Comparison of ENCODE assay signal across 8 mouse cellular contexts in the genomic region with DNA sequence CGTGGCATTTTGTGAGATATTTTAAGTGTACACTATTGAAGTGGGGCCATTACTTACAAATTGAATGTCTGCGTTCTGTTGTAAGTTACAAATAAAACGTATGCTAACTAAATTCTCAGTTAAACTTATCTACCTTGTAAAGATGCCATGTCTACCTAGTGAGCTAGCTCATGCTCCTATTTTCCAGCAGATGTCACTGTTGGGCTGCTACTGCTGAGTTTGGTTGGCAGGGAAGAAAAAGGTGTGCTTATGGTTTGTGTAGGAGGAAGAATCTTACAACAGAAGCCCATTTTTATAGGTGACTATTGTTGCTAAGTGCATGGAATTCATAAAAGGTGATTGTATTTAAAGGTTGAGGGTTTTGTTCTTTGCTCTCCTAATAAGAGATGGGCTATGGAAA. TPM values are rescaled to one million over a fixed set of nuclear protein-coding genes. Genes with fewer than 3 reads are reported as not detected.
DNase-seq lines count a peak whose midpoint lies in the region; ATAC-seq and TF ChIP-seq lines count a peak whose summit lies in the region.

No protein-coding gene starts in this region.

- H3K9ac ChIP-seq in forebrain, postnatal 0 days: no peak overlapping the region
- no peak overlapping the region for H3K9ac ChIP-seq in forebrain, embryonic 13.5 days
- H3K9ac ChIP-seq in neural tube, embryonic 14.5 days (replicated peaks; ENCODE audit: low read depth, low read length): no peak overlapping the region

- peak; percentile 85 for TF ChIP-seq CTCF in forebrain, postnatal 0 days (IDR thresholded peaks at IDR 0.05; ENCODE audit: low read depth)

- H3K27ac ChIP-seq in forebrain, postnatal 0 days (ENCODE audit: low read depth, low read length): no peak overlapping the region
- H3K27ac ChIP-seq in forebrain, embryonic 13.5 days: no peak overlapping the region
- no peak overlapping the region for H3K27ac ChIP-seq in neural tube, embryonic 14.5 days (ENCODE audit: low read depth, low read length)

- no peaks in the 10 kb centered on the region for H3K36me3 ChIP-seq in forebrain, postnatal 0 days (ENCODE audit: insufficient read depth)
- no peaks in the 10 kb centered on the region for H3K36me3 ChIP-seq in forebrain, embryonic 13.5 days (ENCODE audit: poor library complexity, severe bottlenecking)
- no peaks in the 10 kb centered on the region for H3K36me3 ChIP-seq in neural tube, embryonic 14.5 days (ENCODE audit: control insufficient read depth, insufficient read depth, low read length)

- no peak overlapping the region for H3K4me3 ChIP-seq in forebrain, postnatal 0 days (ENCODE audit: low read depth, low read length)
- H3K4me3 ChIP-seq in forebrain, embryonic 13.5 days: no peak overlapping the region
- H3K4me3 ChIP-seq in neural tube, embryonic 14.5 days (ENCODE audit: low read depth, low read length): no peak overlapping the region

- no peaks in the 10 kb centered on the region for H3K4me1 ChIP-seq in forebrain, postnatal 0 days (ENCODE audit: insufficient read depth)
- H3K4me1 ChIP-seq in forebrain, embryonic 13.5 days: peaks cover 10% of the 10 kb centered on the region
- H3K4me1 ChIP-seq in neural tube, embryonic 14.5 days (ENCODE audit: control insufficient read depth, insufficient read depth, low read length): no peaks in the 10 kb centered on the region

- peak; percentile 71; the same call in 1 of the 2 replicates for ATAC-seq in forebrain, postnatal 0 days
- no peak for ATAC-seq in forebrain, embryonic 13.5 days
- ATAC-seq in neural tube, embryonic 14.5 days (ENCODE audit: low read depth): peak; percentile 58; the same call in 1 of the 2 replicates

- no peak overlapping the region for H3K4me2 ChIP-seq in forebrain, postnatal 0 days (ENCODE audit: low read depth)
- H3K4me2 ChIP-seq in forebrain, embryonic 13.5 days: no peak overlapping the region
- no peak overlapping the region for H3K4me2 ChIP-seq in neural tube, embryonic 14.5 days (ENCODE audit: low read depth, low read length)

- WGBS in forebrain, postnatal 0 days: 68% methylated on average over 3 of the region's 3 CpGs
- WGBS in forebrain, embryonic 13.5 days: 68% methylated on average over 3 of the region's 3 CpGs
- 73% methylated on average over 3 of the region's 3 CpGs for WGBS in neural tube, embryonic 14.5 days
- 58% methylated on average over 3 of the region's 3 CpGs for whole genome bisulfite sequencing in large intestine, adult 2 months

- DNase-seq in forebrain, postnatal 0 days: peak; percentile 77
- DNase-seq in neural tube, embryonic 10.5 days (ENCODE audit: extremely low spot score, low spot score): no peak
- peak; percentile 48 to 66 for DNase-seq in cerebellum, postnatal 10 days
- peak; percentile 38 for DNase-seq in large intestine, adult 2 months (ENCODE audit: low read depth, low spot score)
- peak; percentile 30 for DNase-seq in thymus, postnatal 14 days
- no peak for DNase-seq in frontal cortex, postnatal 14 days (ENCODE audit: low spot score in 2 of 2)

- H3K9me3 ChIP-seq in forebrain, postnatal 0 days (ENCODE audit: low read length): no peaks in the 10 kb centered on the region
- H3K9me3 ChIP-seq in forebrain, embryonic 13.5 days (replicated peaks): no peaks in the 10 kb centered on the region
- no peaks in the 10 kb centered on the region for H3K9me3 ChIP-seq in neural tube, embryonic 14.5 days (ENCODE audit: control insufficient read depth, low read length)

- no peaks in the 10 kb centered on the region for H3K27me3 ChIP-seq in forebrain, postnatal 0 days (ENCODE audit: insufficient read depth, low read length)
- H3K27me3 ChIP-seq in forebrain, embryonic 13.5 days: no peaks in the 10 kb centered on the region
- no peaks in the 10 kb centered on the region for H3K27me3 ChIP-seq in neural tube, embryonic 14.5 days (ENCODE audit: control insufficient read depth, insufficient read depth, low read length)

RNA-seq across cellular contexts. Expression of a gene that starts 49.2 kb away (rescaled TPM):
- 37.5 and 47.2 TPM in 2 replicates for total RNA-seq in forebrain, postnatal 0 days (2014; rRNA removed)
- 12.5 and 17.0 TPM in 2 replicates for polyA plus RNA-seq in forebrain, postnatal 0 days (2015; fragmentation: Nextera tagmentation; extraction: Ambion mirVana)
- polyA plus RNA-seq in forebrain, embryonic 13.5 days (2015; fragmentation: Nextera tagmentation; extraction: Ambion mirVana): 16.2 and 21.2 TPM in 2 replicates
- polyA plus RNA-seq in neural tube, embryonic 14.5 days (2014; fragmentation: Nextera tagmentation; extraction: Ambion mirVana): 23.6 and 24.2 TPM in 2 replicates
- polyA plus RNA-seq in large intestine, adult 2 months (2012; rRNA removed): 15.8 and 20.1 TPM in 2 replicates

Comparison
In these comparisons a context has a peak if more than half of its experiments do, and no peak if none do; other contexts are left out.
1. DNase-seq: peak in forebrain, postnatal 0 days (single experiment), cerebellum, postnatal 10 days (2 of 2), large intestine, adult 2 months (single experiment) and thymus, postnatal 14 days (single experiment); none in neural tube, embryonic 10.5 days (single experiment) and frontal cortex, postnatal 14 days (0 of 2).